Mouse (Mus musculus): Measurements from ENCODE around the gene 4930562C15Rik. TPM values are rescaled to one million over a fixed set of nuclear protein-coding genes. Genes with fewer than 3 reads are reported as not detected.

The 4930562C15Rik gene
- polyA plus RNA-seq, 1 experiment: 0.13 TPM

DNA sequence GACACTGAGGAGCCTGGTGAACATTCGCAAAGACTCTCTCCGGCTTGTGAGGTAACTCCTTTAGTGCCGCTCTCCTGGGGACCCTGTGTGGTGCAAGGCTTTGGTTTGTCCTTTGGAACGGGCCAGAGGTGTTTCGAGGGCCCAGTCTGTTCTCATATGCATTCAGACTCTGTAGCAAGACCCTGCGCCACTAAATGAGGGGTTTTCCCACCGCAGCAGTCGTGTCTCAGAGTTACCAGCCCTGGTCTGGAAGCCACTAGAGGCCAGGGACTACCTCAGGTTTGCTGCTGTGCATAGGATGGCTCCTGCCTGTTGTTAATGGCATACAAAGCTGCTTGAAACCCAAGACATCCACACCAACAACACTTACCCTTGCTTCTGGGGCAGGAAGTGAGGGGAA lies 75.5 kb downstream of the 4930562C15Rik start:
- no peak for DNase-seq
- 97% methylated on average over 8 of the region's 8 CpGs for WGBS
- no peak for TF ChIP-seq CTCF (IDR thresholded peaks at IDR 0.05; ENCODE audit: borderline replicate concordance, control insufficient read depth, extremely low read depth, insufficient read depth, low read length, poor library complexity)
- H3K36me3 ChIP-seq (ENCODE audit: control insufficient read depth, insufficient read depth, low read length): no peaks in the 10 kb centered on the region
- no peaks in the 10 kb centered on the region for H3K27me3 ChIP-seq (ENCODE audit: control insufficient read depth, insufficient read depth, low read length)
- no peak overlapping the region for H3K27ac ChIP-seq (ENCODE audit: control insufficient read depth, insufficient read depth, low read length)
- no peak overlapping the region for H3K4me3 ChIP-seq (ENCODE audit: control insufficient read depth, insufficient read depth, low read length)
- peaks cover 11% of the 10 kb centered on the region for H3K4me1 ChIP-seq (replicated peaks; ENCODE audit: control insufficient read depth, insufficient read depth, low read length)

DNA sequence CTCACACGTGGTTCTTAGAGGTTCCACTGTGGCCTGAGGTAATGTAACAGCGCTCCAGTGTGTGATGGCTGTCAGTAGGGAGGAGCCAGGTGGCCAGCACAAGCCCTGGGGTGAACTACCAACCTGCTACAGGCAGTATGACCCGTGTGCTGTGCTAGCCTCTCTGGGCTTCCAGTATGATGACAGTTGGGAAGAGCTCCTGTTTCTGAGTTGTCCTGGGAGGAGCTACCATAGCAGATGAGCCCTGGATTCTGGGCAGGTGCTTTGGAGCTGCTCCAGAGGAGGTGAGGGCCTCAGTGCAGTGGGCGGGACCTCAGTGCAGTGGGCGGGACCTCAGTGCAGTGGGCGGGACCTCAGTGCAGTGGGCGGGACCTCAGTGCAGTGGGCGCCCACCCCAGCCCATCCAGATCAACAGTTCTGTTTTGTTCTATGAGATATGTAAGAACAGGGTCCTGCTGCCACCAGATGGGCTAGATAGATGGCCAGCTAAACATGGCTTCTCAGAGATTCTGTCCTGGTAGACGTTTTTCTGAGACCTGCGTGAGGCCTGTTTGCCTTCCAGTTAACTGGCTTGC lies 76.9 kb downstream of the 4930562C15Rik start:
- Histone ChIP-seq H3K27me3 (ENCODE audit: control insufficient read depth, insufficient read depth, low read length) (no peaks in the 10 kb centered on the region), H3K36me3 (ENCODE audit: control insufficient read depth, insufficient read depth, low read length) (no peaks in the 10 kb centered on the region), H3K27ac (ENCODE audit: control insufficient read depth, insufficient read depth, low read length) (no peak overlapping the region), H3K4me1 (replicated peaks; ENCODE audit: control insufficient read depth, insufficient read depth, low read length) (peaks cover 11% of the 10 kb centered on the region), H3K4me3 (ENCODE audit: control insufficient read depth, insufficient read depth, low read length) (no peak overlapping the region)
- 94% methylated on average over 10 of the region's 10 CpGs for WGBS
- DNase-seq: no peak
- no peak for TF ChIP-seq CTCF (IDR thresholded peaks at IDR 0.05; ENCODE audit: borderline replicate concordance, control insufficient read depth, extremely low read depth, insufficient read depth, low read length, poor library complexity)
- TF ChIP-seq POLR2A (IDR thresholded peaks at IDR 0.05; ENCODE audit: control insufficient read depth, extremely low read depth, insufficient read depth, low read length, poor library complexity): no peak

DNA sequence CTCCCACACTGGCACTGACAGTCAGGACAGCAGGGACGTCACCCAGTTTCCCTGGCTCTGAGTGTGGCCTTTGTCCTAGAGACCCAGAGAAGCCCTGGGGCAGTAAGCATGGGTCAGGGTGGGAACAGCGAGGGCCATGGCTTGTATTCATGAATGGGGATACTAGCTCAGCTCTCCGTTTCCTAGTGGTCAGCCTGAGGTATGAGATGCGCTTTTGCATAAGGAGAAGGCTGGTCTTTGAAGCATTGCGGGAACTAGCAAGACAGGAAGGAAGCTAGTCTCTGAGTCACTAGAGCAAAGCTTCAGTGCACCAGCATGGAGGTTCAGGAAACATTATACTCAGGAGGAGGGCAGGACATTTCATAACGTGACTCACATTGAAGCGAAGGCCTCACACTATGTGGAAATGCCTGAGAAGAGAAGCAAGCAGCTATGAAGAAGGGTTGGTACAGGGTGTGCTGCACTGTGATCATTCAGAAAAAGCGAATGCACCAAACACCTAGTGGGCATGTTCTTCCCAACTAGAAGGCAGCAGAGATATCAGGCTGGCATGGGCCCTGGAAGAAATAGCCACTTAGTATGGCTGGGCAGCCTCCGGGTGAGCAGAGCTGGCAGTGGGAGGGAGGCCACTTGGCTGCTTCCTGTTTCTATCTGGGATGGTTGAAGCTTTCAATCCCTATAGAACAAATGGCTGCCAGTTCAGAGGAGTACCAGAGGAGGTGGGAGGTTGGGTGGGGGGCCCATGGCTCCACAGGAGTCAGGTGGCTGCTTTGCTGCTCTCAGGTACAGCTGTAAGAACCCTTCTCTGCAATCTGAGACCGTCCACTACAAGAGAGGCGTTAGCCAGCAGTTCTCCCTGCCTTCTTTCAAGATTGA lies 77.9 kb downstream of the 4930562C15Rik start:
- 52% methylated on average over 11 of the region's 11 CpGs for WGBS
- no peaks in the 10 kb centered on the region for H3K27me3 ChIP-seq (ENCODE audit: control insufficient read depth, insufficient read depth, low read length)
- peak overlapping the region; percentile 20; the same call in 1 of the 2 replicates for H3K27ac ChIP-seq (ENCODE audit: control insufficient read depth, insufficient read depth, low read length)
- no peaks in the 10 kb centered on the region for H3K36me3 ChIP-seq (ENCODE audit: control insufficient read depth, insufficient read depth, low read length)
- H3K4me3 ChIP-seq (ENCODE audit: control insufficient read depth, insufficient read depth, low read length): no peak overlapping the region
- H3K4me1 ChIP-seq (replicated peaks; ENCODE audit: control insufficient read depth, insufficient read depth, low read length): peaks cover 11% of the 10 kb centered on the region
- DNase-seq: no peak
- TF ChIP-seq CTCF (IDR thresholded peaks at IDR 0.05; ENCODE audit: borderline replicate concordance, control insufficient read depth, extremely low read depth, insufficient read depth, low read length, poor library complexity) (no peak), POLR2A (IDR thresholded peaks at IDR 0.05; ENCODE audit: control insufficient read depth, extremely low read depth, insufficient read depth, low read length, poor library complexity) (no peak)

DNA sequence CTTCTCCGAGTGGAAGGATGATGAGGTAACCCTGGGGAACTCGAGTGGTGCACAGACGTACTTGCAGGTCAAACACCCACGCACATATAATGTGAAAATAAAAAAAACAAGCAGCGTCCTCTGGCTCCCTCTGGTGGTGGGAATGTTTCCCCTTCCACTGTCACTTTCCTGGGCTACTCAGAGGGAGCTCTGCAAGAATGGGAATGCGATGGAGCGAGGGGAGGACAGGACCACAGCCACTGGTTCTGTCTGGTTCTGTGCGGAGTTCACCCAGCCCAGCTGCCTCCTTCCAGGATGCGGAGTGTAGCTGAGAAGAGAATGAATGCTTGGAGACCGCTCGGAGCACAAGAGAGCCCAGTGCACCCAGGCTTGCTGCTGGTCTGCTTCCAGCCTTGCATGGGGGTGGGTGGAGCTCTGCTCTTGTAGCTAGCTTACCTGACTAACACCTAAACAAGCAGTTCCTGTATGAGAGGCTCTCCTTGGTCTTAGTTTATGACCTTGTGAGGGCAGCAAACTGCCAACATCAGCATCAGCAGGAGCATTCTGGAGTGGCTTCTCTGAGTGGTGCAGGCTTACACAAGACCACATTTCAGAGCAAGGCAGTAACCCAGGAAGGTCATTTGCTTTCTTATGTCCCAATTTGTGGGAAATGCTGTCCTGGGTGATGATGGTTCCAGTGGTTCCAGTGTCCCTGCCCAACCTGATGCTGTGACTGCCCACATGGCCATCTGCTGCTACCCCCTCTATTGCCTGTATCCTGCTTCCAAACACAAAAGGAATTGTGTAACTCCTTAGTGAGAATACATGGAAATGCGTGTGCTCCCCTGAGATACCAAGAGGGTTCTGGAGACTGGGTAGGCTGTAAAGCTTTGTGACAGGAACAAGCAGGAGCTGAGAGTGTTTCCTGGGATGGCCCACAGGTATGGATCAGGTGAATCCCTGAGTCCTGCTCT lies 78.8 kb downstream of the 4930562C15Rik start:
- H3K36me3 ChIP-seq (ENCODE audit: control insufficient read depth, insufficient read depth, low read length): no peaks in the 10 kb centered on the region
- WGBS: 48% methylated on average over 12 of the region's 12 CpGs
- TF ChIP-seq CTCF (IDR thresholded peaks at IDR 0.05; ENCODE audit: borderline replicate concordance, control insufficient read depth, extremely low read depth, insufficient read depth, low read length, poor library complexity) (peak; percentile 49; the same call in 1 of the 2 replicates), POLR2A (IDR thresholded peaks at IDR 0.05; ENCODE audit: control insufficient read depth, extremely low read depth, insufficient read depth, low read length, poor library complexity) (no peak)

DNA sequence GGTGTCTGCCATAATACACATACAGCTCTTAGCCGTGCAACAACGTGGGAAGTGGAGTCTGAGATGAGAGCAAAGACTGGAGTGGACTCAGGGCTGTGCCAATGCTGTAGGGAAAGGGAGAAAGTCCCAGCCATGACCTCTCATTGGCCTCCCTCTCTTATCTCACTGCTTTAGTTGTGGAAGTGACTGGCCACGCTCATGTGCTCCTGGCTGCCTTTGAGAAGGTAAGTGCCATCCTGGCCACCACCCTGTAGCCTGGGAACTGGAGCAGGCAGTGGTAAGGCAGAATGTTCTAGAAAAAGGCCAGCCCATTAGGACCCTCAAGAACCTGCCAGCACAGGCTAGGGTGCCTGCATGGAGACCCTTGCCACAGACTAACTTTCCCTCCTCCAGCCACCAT lies 80.7 kb downstream of the 4930562C15Rik start:
- WGBS: 88% methylated on average over 3 of the region's 3 CpGs
- H3K27ac ChIP-seq (ENCODE audit: control insufficient read depth, insufficient read depth, low read length): no peak overlapping the region
- no peaks in the 10 kb centered on the region for H3K36me3 ChIP-seq (ENCODE audit: control insufficient read depth, insufficient read depth, low read length)
- peaks cover 11% of the 10 kb centered on the region for H3K4me1 ChIP-seq (replicated peaks; ENCODE audit: control insufficient read depth, insufficient read depth, low read length)
- no peak overlapping the region for H3K4me3 ChIP-seq (ENCODE audit: control insufficient read depth, insufficient read depth, low read length)
- H3K27me3 ChIP-seq (ENCODE audit: control insufficient read depth, insufficient read depth, low read length): no peaks in the 10 kb centered on the region
- DNase-seq: no peak
- TF ChIP-seq CTCF (IDR thresholded peaks at IDR 0.05; ENCODE audit: borderline replicate concordance, control insufficient read depth, extremely low read depth, insufficient read depth, low read length, poor library complexity) (no peak), POLR2A (IDR thresholded peaks at IDR 0.05; ENCODE audit: control insufficient read depth, extremely low read depth, insufficient read depth, low read length, poor library complexity) (no peak)

More for the DNA sequence above, 78.8 kb downstream of the 4930562C15Rik start:
- Histone ChIP-seq H3K4me1 (replicated peaks; ENCODE audit: control insufficient read depth, insufficient read depth, low read length) (peaks cover 11% of the 10 kb centered on the region), H3K27ac (ENCODE audit: control insufficient read depth, insufficient read depth, low read length) (peak overlapping the region; percentile 20; the same call in 1 of the 2 replicates), H3K27me3 (ENCODE audit: control insufficient read depth, insufficient read depth, low read length) (no peaks in the 10 kb centered on the region), H3K4me3 (ENCODE audit: control insufficient read depth, insufficient read depth, low read length) (no peak overlapping the region)
- peak; percentile 82 for DNase-seq

DNA sequence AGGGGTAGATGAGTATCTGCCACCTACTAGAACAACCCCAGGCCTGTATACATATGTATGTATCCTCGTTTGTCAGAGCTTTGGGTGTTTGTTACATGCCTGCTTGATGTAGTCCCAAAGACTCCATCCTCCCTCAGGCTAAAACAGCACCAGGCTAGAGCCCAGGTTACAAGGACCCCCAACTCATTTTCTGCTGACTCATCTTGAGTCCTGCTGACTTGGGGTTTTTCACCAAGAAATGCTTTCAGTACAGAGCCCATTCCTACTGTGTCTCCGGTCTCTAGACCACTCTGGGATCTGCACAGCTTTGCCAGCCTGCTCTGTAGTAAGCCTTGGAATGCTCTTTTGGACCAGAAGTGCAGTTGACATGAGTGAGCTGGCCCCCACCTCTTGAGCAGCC lies 81.4 kb downstream of the 4930562C15Rik start:
- H3K4me1 ChIP-seq (replicated peaks; ENCODE audit: control insufficient read depth, insufficient read depth, low read length): peaks cover 11% of the 10 kb centered on the region
- no peaks in the 10 kb centered on the region for H3K27me3 ChIP-seq (ENCODE audit: control insufficient read depth, insufficient read depth, low read length)
- DNase-seq: no peak
- WGBS: 95% methylated on average over 2 of the region's 2 CpGs
- no peak for TF ChIP-seq POLR2A (IDR thresholded peaks at IDR 0.05; ENCODE audit: control insufficient read depth, extremely low read depth, insufficient read depth, low read length, poor library complexity)
- no peak overlapping the region for H3K27ac ChIP-seq (ENCODE audit: control insufficient read depth, insufficient read depth, low read length)
- no peak overlapping the region for H3K4me3 ChIP-seq (ENCODE audit: control insufficient read depth, insufficient read depth, low read length)
- H3K36me3 ChIP-seq (ENCODE audit: control insufficient read depth, insufficient read depth, low read length): no peaks in the 10 kb centered on the region

Other genes with a start within 250 kb of the 4930562C15Rik start
- 11.8 and 14.3 TPM in 2 replicates for gene Glis2, start 240.7 kb upstream of the 4930562C15Rik start, polyA plus RNA-seq (2012; rRNA removed)
- gene Pam16, start 210.4 kb upstream of the 4930562C15Rik start, polyA plus RNA-seq (2012; rRNA removed): 35.7 and 40.4 TPM in 2 replicates
- gene Vasn, start 195.5 kb upstream of the 4930562C15Rik start, polyA plus RNA-seq (2012; rRNA removed): 5.3 and 8.1 TPM in 2 replicates
- 18.3 and 19.7 TPM in 2 replicates for gene Dnaja3, start 195.4 kb upstream of the 4930562C15Rik start, polyA plus RNA-seq (2012; rRNA removed)
- gene Coro7, start 155.6 kb upstream of the 4930562C15Rik start, polyA plus RNA-seq (2012; rRNA removed): 391 and 423 TPM in 2 replicates
- 25.6 and 27.2 TPM in 2 replicates for gene Nmral1, start 116.1 kb upstream of the 4930562C15Rik start, polyA plus RNA-seq (2012; rRNA removed)
- 44.4 and 54.7 TPM in 2 replicates for gene Hmox2, start 109.1 kb upstream of the 4930562C15Rik start, polyA plus RNA-seq (2012; rRNA removed)
- gene Cdip1, start 45.1 kb upstream of the 4930562C15Rik start, polyA plus RNA-seq (2012; rRNA removed): 112 and 119 TPM in 2 replicates
- 92.4 and 107 TPM in 2 replicates for gene Ubald1, start 44.9 kb downstream of the 4930562C15Rik start, polyA plus RNA-seq (2012; rRNA removed)
- gene Mgrn1, start 50.8 kb downstream of the 4930562C15Rik start, polyA plus RNA-seq (2012; rRNA removed): 89.2 and 98.3 TPM in 2 replicates
- gene Nudt16l1, start 103.3 kb downstream of the 4930562C15Rik start, polyA plus RNA-seq (2012; rRNA removed): 139 and 151 TPM in 2 replicates
- gene Anks3, start 128.8 kb downstream of the 4930562C15Rik start, polyA plus RNA-seq (2012; rRNA removed): 85.0 and 89.0 TPM in 2 replicates
- 0.15 and 0.44 TPM in 2 replicates for gene Sept12, start 162.4 kb downstream of the 4930562C15Rik start, polyA plus RNA-seq (2012; rRNA removed)
- 3.4 and 4.6 TPM in 2 replicates for gene Smim22, start 171.9 kb downstream of the 4930562C15Rik start, polyA plus RNA-seq (2012; rRNA removed)
- 117 and 142 TPM in 2 replicates for gene Rogdi, start 178.1 kb downstream of the 4930562C15Rik start, polyA plus RNA-seq (2012; rRNA removed)
- 103 and 105 TPM in 2 replicates for gene Glyr1, start 214.4 kb downstream of the 4930562C15Rik start, polyA plus RNA-seq (2012; rRNA removed)
- gene Ubn1, start 214.6 kb downstream of the 4930562C15Rik start, polyA plus RNA-seq (2012; rRNA removed): 106 and 110 TPM in 2 replicates

Data from thymus, adult 2 months (tissue).